Mouse (Mus musculus) T-helper 17 cell (primary cell): Measurements from ENCODE around the gene Flvcr2.

Experiments used
- in situ Hi-C, 2 experiments: fragments of 300-600 bp; cut with MboI, MseI; formaldehyde crosslinking; loops; 1 replicate in 1 of 2; 2 replicates in 1 of 2; pipeline ENCODE4 v1.15.1; 2025; ENCODE audit warnings: high pct_unique_total_duplicates in 2 of 2

Flvcr2 gene

GRCm38 (mm10) chr12:85745827-85746695, at the start of gene Flvcr2:
Gene Flvcr2, plus strand, starts transcription at chr12:85746539.
- in situ Hi-C loops, result loop anchor here in 1 of 2 experiments (10.0 kb wide), 1 partner anchor 571 kb away; the partner anchor contains the start of gene Pgf

DNA sequence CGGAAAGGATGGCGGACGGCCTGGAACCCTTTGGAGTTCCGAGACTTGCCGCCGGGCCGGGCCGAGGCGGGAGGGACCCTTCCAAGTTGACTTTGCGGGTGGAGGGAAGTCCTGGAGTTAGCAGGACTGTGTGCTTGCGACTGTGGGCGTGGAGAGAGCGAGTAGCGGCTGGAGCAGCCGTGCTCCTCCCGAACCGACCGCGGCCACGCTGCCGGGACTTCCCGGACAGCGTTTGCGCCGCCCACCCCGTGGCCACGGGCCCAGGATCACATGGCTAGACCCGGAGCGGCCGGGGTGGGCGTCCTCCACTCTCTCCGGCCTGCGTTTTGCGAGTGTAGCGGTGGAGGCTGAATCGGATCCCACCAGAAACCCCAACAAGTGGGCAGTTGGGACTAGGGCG, 48.2 kb upstream of the Flvcr2 start:
- in situ Hi-C loops, result loop anchor here (5.0 kb wide), 1 partner anchor 1511 kb away; no protein-coding TSS in a partner anchor

DNA sequence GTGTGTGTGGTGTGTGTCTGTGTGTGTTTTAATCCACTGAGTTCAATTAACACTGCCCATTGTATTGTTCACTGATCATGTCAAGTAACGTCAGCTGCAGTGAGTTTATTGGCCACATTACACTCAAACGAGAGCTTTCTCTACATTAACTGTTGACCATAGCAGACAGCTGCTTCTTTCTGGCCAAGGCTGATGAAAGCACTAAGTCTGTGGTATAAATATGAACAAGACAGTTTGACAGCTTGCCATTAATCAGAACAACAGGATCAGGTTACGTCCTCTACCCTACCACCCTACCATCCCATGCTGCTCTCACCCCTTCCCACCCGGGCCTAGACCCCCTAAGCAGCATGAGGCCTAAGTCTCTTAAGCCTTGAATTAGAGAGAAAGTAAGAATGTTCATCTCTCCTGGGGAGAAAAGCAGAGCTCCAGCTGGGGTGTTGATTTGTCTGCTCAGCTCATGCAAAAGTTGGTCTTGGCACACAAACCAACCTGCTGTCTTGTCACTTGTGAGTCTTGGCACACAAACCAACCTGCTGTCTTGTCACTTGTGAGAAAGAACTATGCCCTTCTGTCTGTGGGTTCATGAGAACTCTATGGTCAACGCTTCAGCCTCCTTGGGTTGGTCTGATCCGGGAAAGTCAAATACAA, 46.0 kb upstream of the Flvcr2 start:
- in situ Hi-C loops, result loop anchor here in 1 of 2 experiments (10.0 kb wide), 1 partner anchor 1194 kb away; no protein-coding TSS in a partner anchor

GRCm38 (mm10) chr12:85700842-85701223, 45.5 kb upstream of the Flvcr2 start:
- in situ Hi-C loops, result loop anchor here in 1 of 2 experiments (10.0 kb wide), 1 partner anchor 1194 kb away; no protein-coding TSS in a partner anchor

DNA sequence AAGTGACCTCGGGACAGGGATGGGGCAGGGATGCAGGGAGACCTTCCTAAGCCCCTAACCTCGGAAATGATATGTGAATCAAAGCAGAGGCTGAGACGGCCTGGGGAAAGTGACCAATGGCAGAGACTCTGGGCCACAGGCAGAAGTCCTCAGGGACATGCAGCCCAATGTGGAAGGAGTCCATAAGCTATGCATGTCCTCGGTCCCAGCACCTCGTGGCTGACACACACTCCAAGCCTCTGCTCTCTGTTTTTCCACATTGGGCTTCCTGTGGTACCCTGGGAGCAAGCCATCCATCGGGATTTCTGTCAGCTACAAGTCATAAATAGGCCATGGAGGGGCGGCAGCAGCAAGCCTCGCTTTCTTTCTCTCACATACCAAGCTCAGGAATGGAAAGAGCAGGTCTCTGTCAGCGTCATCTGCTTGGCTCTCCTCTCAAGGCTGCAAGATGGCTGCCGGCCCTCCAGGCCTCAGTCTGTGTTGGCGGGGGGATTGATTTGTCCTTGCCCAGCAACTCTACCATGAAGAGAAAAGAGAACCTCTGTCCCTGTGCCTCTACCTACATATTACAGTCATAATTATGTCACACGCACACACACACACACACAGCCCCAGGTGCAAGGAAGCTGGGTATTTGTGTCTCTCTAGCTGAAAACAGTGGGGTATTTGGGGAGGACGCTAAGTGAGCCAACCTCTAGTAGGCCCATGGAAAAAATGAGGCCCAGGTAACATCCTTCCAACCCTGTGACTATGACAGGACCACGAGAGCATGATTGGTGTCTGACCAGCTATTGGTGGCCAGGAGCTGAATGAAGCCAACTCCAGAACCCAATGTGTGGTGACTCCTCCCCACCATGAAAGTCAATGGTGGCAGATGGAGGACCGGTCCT, 43.9 kb upstream of the Flvcr2 start:
- in situ Hi-C loops, result loop anchor here in 1 of 2 experiments (10.0 kb wide), 1 partner anchor 1192 kb away; no protein-coding TSS in a partner anchor

GRCm38 (mm10) chr12:85703507-85703906, 42.8 kb upstream of the Flvcr2 start:
- in situ Hi-C loops, result loop anchor here in 1 of 2 experiments (10.0 kb wide), 1 partner anchor 1191 kb away; no protein-coding TSS in a partner anchor

DNA sequence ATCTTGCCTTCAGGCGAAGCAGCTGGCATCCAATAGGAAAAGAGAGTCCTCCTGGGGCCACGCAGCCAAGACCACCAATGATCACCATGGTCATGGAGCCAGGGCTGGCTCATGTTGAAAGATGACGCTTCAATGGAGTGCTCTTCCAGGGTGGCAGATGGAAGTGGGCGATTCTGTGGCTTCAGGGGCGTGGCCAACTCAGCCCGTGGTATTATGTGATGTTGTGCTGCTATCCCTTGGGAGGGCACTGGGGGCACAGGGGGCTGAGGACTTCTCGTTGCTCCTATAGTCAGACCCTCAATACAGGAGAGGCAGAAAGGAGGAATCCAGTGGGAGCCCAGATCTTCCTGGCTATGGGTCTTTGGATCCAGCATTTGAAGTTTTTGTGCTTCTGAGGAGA, 41.8 kb upstream of the Flvcr2 start:
- in situ Hi-C loops, result loop anchor here in 1 of 2 experiments (10.0 kb wide), 1 partner anchor 1190 kb away; no protein-coding TSS in a partner anchor

- in situ Hi-C loops, result loop anchor here in 1 of 2 experiments (10.0 kb wide), 1 partner anchor 1190 kb away; no protein-coding TSS in a partner anchor
Observed at GRCm38 (mm10) chr12:85705002-85705830, 41.1 kb upstream of the Flvcr2 start.

- in situ Hi-C loops, result loop anchor here in 1 of 2 experiments (10.0 kb wide), 1 partner anchor 1189 kb away; no protein-coding TSS in a partner anchor
Observed at GRCm38 (mm10) chr12:85705831-85706530, 40.4 kb upstream of the Flvcr2 start.

DNA sequence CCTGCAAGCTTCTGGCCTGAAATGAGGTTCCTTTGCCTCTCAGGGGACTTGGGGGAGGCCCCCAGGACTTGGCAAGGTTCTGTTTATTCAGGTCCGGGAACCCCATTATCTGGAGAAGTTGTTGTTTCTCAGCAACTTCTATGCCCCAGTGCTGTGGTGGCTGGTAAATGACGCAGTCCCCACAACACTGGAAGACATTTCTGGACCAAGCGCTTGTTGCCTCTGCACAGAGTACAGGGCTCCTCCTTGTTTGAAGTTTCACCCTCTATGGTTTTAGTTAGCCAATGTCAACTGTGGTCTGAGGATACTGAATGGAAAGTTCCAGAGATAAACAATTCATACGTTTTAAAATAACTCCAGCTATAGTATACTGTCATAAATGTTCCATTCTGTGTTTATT, 39.4 kb upstream of the Flvcr2 start:
- in situ Hi-C loops, result loop anchor here in 1 of 2 experiments (10.0 kb wide), 1 partner anchor 1188 kb away; no protein-coding TSS in a partner anchor

- in situ Hi-C loops, result loop anchor here in 1 of 2 experiments (10.0 kb wide), 1 partner anchor 1187 kb away; no protein-coding TSS in a partner anchor
Observed at GRCm38 (mm10) chr12:85707391-85707790, 38.9 kb upstream of the Flvcr2 start.

- in situ Hi-C loops, result loop anchor here in 1 of 2 experiments (10.0 kb wide), 1 partner anchor 1186 kb away; no protein-coding TSS in a partner anchor
Observed at GRCm38 (mm10) chr12:85708556-85708955, 37.8 kb upstream of the Flvcr2 start.

- in situ Hi-C loops, result loop anchor here in 1 of 2 experiments (10.0 kb wide), 1 partner anchor 1124 kb away; no protein-coding TSS in a partner anchor
Observed at GRCm38 (mm10) chr12:85710695-85711094, 35.6 kb upstream of the Flvcr2 start.

DNA sequence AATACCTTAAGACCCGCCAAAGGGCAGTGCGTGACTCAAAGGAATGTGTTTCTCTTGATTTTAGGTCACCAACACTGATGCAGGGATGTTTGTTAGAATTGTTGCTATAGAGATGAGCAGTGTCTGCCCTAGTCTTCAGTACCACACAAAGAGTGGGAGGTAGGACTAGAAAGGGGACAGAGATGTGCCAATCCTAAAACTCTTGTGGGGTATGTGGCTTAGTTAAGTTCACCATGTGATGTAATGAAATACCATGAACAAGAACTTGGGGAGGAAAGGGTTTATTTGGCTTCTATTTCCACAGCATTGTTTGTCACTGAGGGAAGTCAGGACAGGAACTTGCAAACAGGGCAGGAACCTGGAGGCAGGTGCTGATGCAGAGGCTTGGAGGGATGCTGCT, 33.8 kb upstream of the Flvcr2 start:
- in situ Hi-C loops, result loop anchor here in 1 of 2 experiments (10.0 kb wide), 1 partner anchor 1122 kb away; no protein-coding TSS in a partner anchor

DNA sequence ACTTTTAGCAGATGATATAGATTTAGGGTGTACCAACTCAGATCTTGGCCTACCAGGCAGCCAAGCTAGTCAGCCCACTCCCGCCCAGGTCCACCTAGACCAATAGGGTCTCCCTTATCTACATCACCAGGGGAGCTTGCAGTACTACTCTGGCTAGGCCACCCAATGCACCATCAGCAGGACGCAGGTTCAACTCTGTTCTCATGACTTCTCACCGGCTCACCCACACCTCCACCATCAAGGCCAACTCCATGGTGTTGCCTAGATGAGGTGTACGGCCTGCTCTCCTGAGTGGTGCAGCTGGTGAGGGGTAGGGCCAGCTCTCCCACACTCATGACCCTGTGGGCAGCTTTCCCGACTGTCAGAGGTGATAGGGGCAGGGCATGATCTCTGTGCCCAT, 32.2 kb upstream of the Flvcr2 start:
- in situ Hi-C loops, result loop anchor here in 1 of 2 experiments (10.0 kb wide), 1 partner anchor 1121 kb away; no protein-coding TSS in a partner anchor

DNA sequence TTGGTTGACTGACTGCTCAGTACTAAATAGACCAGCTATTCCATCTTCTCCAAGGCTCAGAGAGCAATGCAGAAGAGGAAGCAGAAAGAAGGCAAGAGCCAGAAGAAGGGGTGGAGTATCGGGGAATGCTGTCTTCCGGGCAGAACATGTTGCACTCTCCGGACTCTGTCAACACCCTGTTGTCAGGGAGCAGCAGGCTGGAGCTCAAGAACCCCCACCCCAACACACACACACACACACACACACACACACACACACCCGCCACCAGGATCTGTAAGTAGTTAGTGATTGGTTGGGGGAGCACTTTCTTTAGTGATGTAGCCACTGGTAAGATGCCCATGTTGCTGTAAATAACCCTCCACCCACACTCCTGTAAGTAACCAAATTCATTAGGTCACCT, 21.0 kb upstream of the Flvcr2 start:
- in situ Hi-C loops, result loop anchor here (5.0 kb wide), 1 partner anchor 38 kb away; the partner anchor contains the start of gene Batf (in 2 of the 2)

- in situ Hi-C loops, result loop anchor here (5.0 kb wide), 1 partner anchor 40 kb away; the partner anchor contains the start of gene Batf (in 2 of the 2)
Observed at GRCm38 (mm10) chr12:85726729-85727397, 19.5 kb upstream of the Flvcr2 start.

DNA sequence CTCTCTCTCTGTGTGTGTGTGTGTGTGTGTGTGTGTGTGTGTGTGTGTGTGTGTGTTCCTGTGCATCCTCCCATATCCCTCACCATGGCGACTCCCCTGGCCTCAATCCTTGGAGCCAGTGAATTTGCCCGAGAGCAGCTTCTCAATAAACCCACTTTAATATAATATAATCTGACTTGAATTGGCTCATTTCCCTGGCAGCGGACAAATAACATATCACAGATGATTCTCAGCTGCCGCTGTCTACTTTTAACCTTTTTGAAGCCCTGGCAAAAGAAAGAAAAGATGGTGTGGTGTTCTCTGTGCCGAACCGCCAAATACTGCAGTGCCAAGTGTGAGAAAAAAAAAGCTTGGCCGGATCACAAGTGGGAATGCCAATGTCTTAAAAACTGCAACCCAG, 18.2 kb upstream of the Flvcr2 start:
- in situ Hi-C loops, result loop anchor here (5.0 kb wide), 1 partner anchor 41 kb away; the partner anchor contains the start of gene Batf (in 2 of the 2)
